Mouse (Mus musculus): ENCODE data around the gene Cryba4. TPM values are rescaled to one million over a fixed set of nuclear protein-coding genes. Genes with fewer than 3 reads are reported as not detected.
A peak's percentile ranks its signal among the peaks of the same experiment; 100 is the strongest.

Gene Cryba4
- total RNA-seq, 2 experiments from 2014 or later: 0.42 to 0.68 TPM

DNA sequence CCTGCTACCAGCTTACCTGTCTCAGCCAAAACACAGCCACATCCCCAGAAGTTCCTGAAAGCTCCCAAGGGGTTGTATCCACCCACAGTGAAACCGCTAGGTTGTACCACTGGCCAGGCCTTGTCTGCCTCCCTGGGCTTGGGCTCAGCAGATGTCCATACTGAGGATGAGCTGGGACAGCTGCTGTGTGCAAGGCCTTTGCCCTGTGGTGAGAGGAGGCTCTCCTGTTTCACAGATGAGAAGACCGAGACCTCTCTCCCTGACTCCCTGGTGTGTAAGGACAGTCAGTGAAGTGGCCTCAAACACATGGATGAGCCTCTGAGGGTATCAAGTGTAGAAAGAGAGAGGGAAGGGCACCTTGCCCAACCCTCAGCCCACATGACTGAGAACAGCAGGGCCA is 35.3 kb upstream of the Cryba4 start:
- DNase-seq: no peak
- intact Hi-C loops (cut with DNase I; ENCODE audit: low total_unique reads): no loop called here

- intact Hi-C loops (cut with DNase I; ENCODE audit: low total_unique reads): no loop called here
- DNase-seq: no peak
Observed at GRCm38 (mm10) chr5:112286984-112287641, 34.8 kb upstream of the Cryba4 start.

- DNase-seq: no peak
- intact Hi-C loops (cut with DNase I; ENCODE audit: low total_unique reads): no loop called here
Observed at GRCm38 (mm10) chr5:112286608-112286983, 34.3 kb upstream of the Cryba4 start.

DNA sequence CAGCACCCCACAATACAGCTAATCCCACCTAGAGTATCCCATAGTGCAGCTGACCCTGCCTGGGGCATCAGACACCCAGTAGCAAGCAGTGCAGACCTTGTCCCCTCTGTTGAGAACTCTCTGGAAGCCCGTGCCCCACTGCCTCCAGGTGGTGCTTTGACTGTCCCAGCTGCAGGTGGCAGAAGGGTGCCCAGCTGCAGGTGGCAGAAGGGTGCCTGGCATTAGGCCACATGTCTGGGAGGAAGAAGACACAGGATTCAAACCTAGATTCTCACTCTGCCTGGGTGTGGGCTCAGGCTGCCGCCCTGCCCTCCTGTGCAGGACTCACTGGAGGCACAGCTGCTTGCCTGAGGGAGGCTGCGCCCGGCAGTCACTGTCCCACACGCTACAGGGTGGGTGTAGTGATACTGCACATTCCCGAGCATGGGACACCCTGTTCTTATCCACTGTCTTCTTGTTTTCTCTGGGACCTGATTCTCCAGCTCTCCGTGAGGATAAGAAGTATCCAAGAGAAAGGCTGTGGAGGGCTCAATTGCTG is 33.3 kb upstream of the Cryba4 start:
- no peak for DNase-seq
- intact Hi-C loops (cut with DNase I; ENCODE audit: low total_unique reads): no loop called here

DNA sequence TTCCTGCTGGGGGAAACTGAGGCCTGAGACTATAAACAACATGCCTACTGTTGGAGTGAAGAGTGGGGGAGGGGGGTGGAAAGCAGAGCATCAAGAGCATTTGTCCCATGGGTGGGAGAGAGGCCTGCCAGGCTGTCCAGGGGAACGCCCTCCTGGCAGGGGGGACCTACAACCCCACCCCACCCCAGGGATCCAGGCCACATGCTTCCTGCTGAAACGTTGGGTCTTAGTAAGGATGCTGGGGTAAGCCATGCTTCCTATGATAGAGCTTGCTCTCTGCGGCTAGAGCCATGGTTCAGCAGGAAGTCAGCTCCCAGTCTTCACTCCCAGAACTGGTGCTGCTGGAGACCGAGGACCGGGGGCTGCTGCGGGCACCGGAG is 31.9 kb upstream of the Cryba4 start:
- no peak for DNase-seq
- intact Hi-C loops (cut with DNase I; ENCODE audit: low total_unique reads): no loop called here

DNA sequence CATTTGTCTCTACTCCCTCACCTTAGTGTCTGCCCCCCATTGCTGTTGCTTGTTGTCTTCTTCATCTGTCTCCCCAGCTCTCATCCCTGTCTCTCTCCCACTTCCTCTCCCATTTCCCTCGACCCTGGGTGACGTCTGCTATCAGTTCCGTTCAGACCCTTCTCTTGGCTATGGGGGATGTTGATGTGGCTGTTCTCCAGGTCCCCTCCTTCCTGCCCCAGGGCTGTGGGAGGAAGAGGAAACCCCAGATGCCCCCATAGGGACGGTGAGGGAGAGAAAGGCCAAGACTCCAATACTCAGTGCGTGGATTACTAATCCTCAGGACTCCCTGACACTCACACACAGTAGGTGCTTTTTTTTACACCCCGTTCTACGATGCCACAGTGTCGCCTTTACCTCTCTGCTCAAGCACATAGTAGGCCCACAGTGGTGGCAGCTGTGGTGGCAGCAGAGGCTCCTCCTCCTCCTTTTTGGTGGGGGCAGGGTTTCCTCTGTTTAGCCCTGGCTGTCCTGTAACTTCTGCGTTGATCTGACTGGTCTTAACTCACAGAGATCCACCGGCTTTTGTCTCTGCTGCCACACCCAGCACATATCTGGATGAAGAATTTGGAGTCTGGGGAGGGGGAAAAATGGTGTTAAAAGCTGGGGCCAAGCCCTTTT is 31.4 kb upstream of the Cryba4 start:
- intact Hi-C loops (cut with DNase I; ENCODE audit: low total_unique reads): no loop called here
- DNase-seq: no peak

GRCm38 (mm10) chr5:112282780-112283482 is 30.6 kb upstream of the Cryba4 start:
- intact Hi-C loops (cut with DNase I; ENCODE audit: low total_unique reads): no loop called here
- no peak for DNase-seq

- intact Hi-C loops (cut with DNase I; ENCODE audit: low total_unique reads): no loop called here
- no peak for DNase-seq
Observed at GRCm38 (mm10) chr5:112282123-112282779, 29.9 kb upstream of the Cryba4 start.

DNA sequence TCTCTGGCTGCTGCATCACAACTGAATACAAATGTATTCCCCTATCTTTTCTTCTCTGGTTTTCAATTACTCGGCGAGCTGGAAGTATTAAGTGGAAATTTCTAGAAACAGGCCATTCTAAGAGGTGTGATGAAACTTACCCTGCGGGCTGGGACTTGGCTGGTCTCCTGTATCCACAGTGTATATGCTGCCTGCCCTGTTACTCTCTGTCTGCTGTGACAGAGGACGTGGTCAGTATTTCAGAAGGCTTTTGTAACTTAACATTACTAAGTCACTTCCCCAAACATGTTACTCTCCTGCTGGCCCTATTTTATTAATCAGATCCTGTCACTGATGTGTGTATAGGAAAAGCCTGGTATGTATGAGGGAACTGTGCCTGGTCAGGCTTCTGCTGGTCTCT is 29.4 kb upstream of the Cryba4 start:
- intact Hi-C loops (cut with DNase I; ENCODE audit: low total_unique reads): no loop called here
- DNase-seq: no peak

DNA sequence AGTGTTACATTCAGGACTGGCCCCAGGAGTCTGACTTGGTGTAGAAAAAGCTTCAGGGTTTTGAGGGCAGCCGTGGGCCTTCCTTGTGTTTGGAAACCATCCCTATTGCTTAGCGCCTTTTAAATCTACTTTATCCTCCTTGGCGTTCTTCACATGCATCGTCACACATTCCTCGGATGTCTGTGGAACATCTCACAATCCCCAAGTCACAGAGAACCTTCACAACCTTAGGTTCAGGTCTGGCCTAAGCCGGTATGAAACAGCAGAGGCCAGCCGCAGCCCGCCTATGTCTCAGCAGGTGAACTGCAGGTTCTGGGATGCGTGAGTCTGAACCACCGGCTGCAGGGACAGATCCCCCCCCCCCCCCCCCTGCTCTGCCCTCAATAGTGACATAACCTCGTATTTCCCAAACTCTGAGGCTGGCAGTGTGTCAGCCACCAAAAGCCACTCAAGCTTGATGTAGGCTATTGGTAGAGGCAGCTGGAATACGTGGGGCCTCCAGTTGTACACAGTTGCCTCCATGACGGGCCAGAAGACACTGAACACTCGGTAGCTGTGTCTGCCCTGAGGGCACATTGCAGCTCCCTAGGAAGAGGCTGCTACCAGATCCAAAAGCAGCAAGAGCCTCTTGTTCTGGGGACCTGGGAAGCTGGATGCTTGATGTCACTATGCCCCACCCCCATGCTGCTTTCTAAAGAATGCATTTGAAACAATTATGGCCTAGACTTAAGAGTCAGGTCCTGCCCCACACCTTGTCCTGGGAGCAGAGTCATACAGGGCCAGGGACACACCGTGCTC is 28.7 kb upstream of the Cryba4 start:
- DNase-seq: no peak
- intact Hi-C loops (cut with DNase I; ENCODE audit: low total_unique reads): no loop called here

DNA sequence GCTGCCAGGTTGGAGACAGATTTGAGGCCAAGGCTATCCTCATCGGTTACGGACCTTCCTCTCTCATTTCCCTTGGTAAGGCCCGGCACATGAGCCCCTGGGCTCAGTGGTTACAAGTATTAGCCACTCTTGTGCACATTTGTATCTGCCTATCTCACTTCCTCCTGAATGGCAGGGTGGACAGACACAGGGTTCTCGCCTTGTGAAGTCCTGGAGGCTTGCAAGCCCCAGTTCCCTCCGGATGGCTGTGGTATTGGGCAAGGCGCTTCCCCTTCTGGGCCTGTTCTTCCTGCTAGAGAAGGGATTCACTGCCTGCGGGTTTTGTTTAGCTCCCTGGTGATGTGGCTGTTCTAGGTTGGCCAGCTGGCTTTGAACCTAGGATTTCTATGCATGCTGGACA is 27.8 kb upstream of the Cryba4 start:
- no peak for DNase-seq
- intact Hi-C loops (cut with DNase I; ENCODE audit: low total_unique reads): no loop called here

GRCm38 (mm10) chr5:112279181-112280021 is 27.1 kb upstream of the Cryba4 start:
- intact Hi-C loops (cut with DNase I; ENCODE audit: low total_unique reads): no loop called here
- DNase-seq: peak; percentile 57

DNA sequence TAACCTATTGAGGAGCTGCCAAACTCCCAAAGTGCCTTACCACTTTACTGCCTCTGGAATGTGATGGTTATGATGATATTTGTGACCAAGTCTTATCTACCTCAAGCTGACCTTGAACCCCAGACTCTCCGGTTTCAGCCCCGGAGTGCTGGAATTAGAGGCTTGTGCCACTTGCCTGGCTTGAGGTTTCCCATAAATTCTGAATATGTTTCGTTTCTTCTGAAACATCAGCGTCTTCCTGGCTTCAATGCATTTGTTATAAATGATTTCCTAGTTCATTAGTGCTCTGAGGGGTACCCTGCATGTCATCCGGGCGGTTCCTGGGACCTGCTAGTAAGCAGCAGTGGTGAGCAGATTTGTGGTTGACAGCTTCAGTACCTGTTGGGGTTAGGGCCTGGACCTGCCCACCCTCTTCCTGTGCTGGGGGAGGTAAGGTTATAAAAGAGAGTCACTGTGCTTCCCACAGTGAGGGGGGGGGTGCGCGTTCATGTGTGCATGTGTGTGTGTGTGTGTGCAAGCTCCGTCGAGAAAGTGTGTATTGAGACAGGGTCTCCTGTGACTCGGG is 25.7 kb upstream of the Cryba4 start:
- intact Hi-C loops (cut with DNase I; ENCODE audit: low total_unique reads): no loop called here
- no peak for DNase-seq

DNA sequence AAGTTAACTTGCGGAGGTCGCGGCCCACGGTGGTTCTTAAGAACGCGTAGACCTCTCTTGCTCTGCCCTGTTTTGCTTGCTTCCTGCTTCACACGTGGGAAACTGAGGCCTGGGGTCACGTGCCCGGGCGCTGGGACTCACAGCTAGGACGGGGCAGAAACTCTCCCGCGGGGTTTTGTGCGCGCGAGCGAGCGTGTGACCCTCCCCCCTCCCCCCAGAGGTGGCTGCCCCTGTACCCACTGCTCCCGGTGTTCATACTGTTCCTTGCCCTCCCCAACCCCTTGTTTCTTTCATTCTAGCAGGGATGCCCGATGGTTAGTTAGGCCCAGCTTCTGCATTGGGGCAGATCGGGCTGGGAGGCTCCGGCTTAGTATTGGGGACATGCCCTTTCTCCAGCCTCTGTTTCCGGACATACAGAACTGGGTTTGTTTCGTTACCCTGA is 24.6 kb upstream of the Cryba4 start:
- intact Hi-C loops (cut with DNase I; ENCODE audit: low total_unique reads): no loop called here
- DNase-seq: no peak

DNA sequence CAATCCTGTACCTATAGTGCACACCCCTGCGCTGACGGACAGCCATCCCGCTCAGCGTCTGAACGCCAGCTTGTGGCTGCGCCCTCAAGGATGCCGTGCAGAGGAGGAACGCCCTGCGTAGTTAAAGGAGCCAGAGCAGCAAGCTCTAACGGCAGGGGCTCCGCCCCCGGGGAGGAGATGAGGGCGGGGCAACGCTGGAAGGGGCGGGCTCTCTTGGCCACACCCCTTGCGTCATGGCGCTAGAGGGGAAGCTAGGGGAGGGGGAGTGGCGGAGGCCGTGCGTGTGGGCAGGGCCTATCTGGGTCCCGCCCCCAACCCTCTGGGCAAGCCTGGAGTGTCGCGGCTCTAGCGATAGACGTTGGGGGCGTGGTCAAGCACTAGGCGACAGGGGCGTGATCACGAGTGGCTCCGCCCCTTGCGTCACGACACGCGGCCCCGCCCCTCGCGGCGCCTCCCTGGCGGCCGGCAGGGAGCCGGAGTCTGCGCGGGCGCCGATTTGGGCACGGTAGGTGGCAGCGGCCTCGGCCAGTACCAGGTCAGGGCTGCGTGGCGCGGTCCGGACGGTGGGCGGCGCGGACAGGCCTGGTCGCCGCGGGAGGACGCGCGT is 24.1 kb upstream of the Cryba4 start, which contains the start of gene Tpst2:
Gene Tpst2, plus strand, starts transcription at position 425 of the 607 bp plus-strand sequence.
- intact Hi-C loops (cut with DNase I; ENCODE audit: low total_unique reads): no loop called here
- DNase-seq: peak; percentile 99

- intact Hi-C loops (cut with DNase I; ENCODE audit: low total_unique reads): no loop called here
- DNase-seq: no peak
Observed at GRCm38 (mm10) chr5:112275021-112275804, 22.9 kb upstream of the Cryba4 start.

All from gastrocnemius, postnatal 14 days (tissue).